Mouse (Mus musculus): ENCODE results near the gene Gm8720. TPM values are rescaled to one million over a fixed set of nuclear protein-coding genes. Genes with fewer than 3 reads are reported as not detected.
"Not testable (repeated sequence)": the region's sequence is repeated elsewhere in the genome, so short reads cannot be mapped to it uniquely, and the experiment has no call there.

Gene Gm8720
- polyA plus RNA-seq (2014; fragmentation: Nextera tagmentation; extraction: Ambion mirVana), result not detected in 2 replicates

GRCm38 (mm10) chr7:23067356-23067755 lies at the start of gene Gm8720:
TSS of gene Gm8720 (minus strand) at chr7:23067456.
- not testable (repeated sequence) for H3K27ac ChIP-seq (ENCODE audit: low read depth, low read length); DNase-seq (ENCODE audit: low spot score); H3K4me1 ChIP-seq (replicated peaks; ENCODE audit: control insufficient read depth, insufficient read depth, low read length); H3K4me3 ChIP-seq (ENCODE audit: low read depth, low read length); H3K9me3 ChIP-seq (ENCODE audit: control insufficient read depth, low read length); H3K9ac ChIP-seq (ENCODE audit: low read length); H3K27me3 ChIP-seq (ENCODE audit: control insufficient read depth, insufficient read depth, low read length); H3K36me3 ChIP-seq (ENCODE audit: control insufficient read depth, insufficient read depth, low read length); ATAC-seq (replicated peaks; ENCODE audit: low FRiP score); H3K4me2 ChIP-seq (ENCODE audit: low read depth, low read length, severe bottlenecking)
- no CpG with 5 or more reads among the region's 1 CpGs for WGBS

GRCm38 (mm10) chr7:23055240-23055639 lies 12.0 kb downstream of the Gm8720 start, which contains the start of gene Vmn1r163:
TSS of gene Vmn1r163 (plus strand) at chr7:23055540.
- H3K4me1 ChIP-seq (replicated peaks; ENCODE audit: control insufficient read depth, insufficient read depth, low read length); H3K36me3 ChIP-seq (ENCODE audit: control insufficient read depth, insufficient read depth, low read length); H3K4me3 ChIP-seq (ENCODE audit: low read depth, low read length); DNase-seq (ENCODE audit: low spot score); H3K27ac ChIP-seq (ENCODE audit: low read depth, low read length); H3K9ac ChIP-seq (ENCODE audit: low read length); H3K4me2 ChIP-seq (ENCODE audit: low read depth, low read length, severe bottlenecking); H3K9me3 ChIP-seq (ENCODE audit: control insufficient read depth, low read length); H3K27me3 ChIP-seq (ENCODE audit: control insufficient read depth, insufficient read depth, low read length); ATAC-seq (replicated peaks; ENCODE audit: low FRiP score): not testable (repeated sequence)
- no CpG with 5 or more reads among the region's 1 CpGs for WGBS

GRCm38 (mm10) chr7:23019823-23020222 lies 47.4 kb downstream of the Gm8720 start, which contains the start of gene Gm4216:
TSS of gene Gm4216 (minus strand) at chr7:23019923.
- DNase-seq (ENCODE audit: low spot score); H3K4me2 ChIP-seq (ENCODE audit: low read depth, low read length, severe bottlenecking); H3K27ac ChIP-seq (ENCODE audit: low read depth, low read length); ATAC-seq (replicated peaks; ENCODE audit: low FRiP score); H3K27me3 ChIP-seq (ENCODE audit: control insufficient read depth, insufficient read depth, low read length); H3K9me3 ChIP-seq (ENCODE audit: control insufficient read depth, low read length); H3K9ac ChIP-seq (ENCODE audit: low read length); H3K36me3 ChIP-seq (ENCODE audit: control insufficient read depth, insufficient read depth, low read length); H3K4me3 ChIP-seq (ENCODE audit: low read depth, low read length); H3K4me1 ChIP-seq (replicated peaks; ENCODE audit: control insufficient read depth, insufficient read depth, low read length): not testable (repeated sequence)
- WGBS, result no CpG with 5 or more reads among the region's 3 CpGs

Other genes starting within 250 kb of the Gm8720 start
- gene Vmn1r159, start 223.9 kb downstream of the Gm8720 start, polyA plus RNA-seq (2014; fragmentation: Nextera tagmentation; extraction: Ambion mirVana), result not detected in 2 replicates
- gene Vmn1r160, start 196.2 kb downstream of the Gm8720 start, polyA plus RNA-seq (2014; fragmentation: Nextera tagmentation; extraction: Ambion mirVana), result not detected in 2 replicates
- gene Gm4214, start 82.8 kb downstream of the Gm8720 start, polyA plus RNA-seq (2014; fragmentation: Nextera tagmentation; extraction: Ambion mirVana), result not detected in 2 replicates
- gene Gm4216, start 47.5 kb downstream of the Gm8720 start, polyA plus RNA-seq (2014; fragmentation: Nextera tagmentation; extraction: Ambion mirVana), result not detected in 2 replicates
- not detected in 2 replicates for gene Vmn1r163, start 11.9 kb downstream of the Gm8720 start, polyA plus RNA-seq (2014; fragmentation: Nextera tagmentation; extraction: Ambion mirVana)
- not detected in 2 replicates for gene Gm10662, start 77.0 kb upstream of the Gm8720 start, polyA plus RNA-seq (2014; fragmentation: Nextera tagmentation; extraction: Ambion mirVana)
- gene Vmn1r165, start 149.9 kb upstream of the Gm8720 start, polyA plus RNA-seq (2014; fragmentation: Nextera tagmentation; extraction: Ambion mirVana), result not detected in 2 replicates
- not detected in 2 replicates for gene Vmn1r166, start 184.2 kb upstream of the Gm8720 start, polyA plus RNA-seq (2014; fragmentation: Nextera tagmentation; extraction: Ambion mirVana)
- gene Gm6902, start 211.4 kb upstream of the Gm8720 start, polyA plus RNA-seq (2014; fragmentation: Nextera tagmentation; extraction: Ambion mirVana), result not detected in 2 replicates
- gene Nlrp4e, start 233.7 kb upstream of the Gm8720 start, polyA plus RNA-seq (2014; fragmentation: Nextera tagmentation; extraction: Ambion mirVana), result not detected in 2 replicates

Data from forebrain, embryonic 11.5 days (tissue).